Mouse (Mus musculus): ENCODE measurements at regions not wholly inside any gene's neighbourhood (a gene's known extent, or its start where the extent isn't known, plus 50 kb on each side); places are given as distances from the start of the nearest gene placed in this dataset.
A peak's percentile ranks its signal among the peaks of the same experiment; 100 is the strongest.

GRCm38 (mm10) chr2:174848981-174849681, 88.7 kb downstream of the Edn3 start:
- no peaks in the 10 kb centered on the region for H3K27me3 ChIP-seq (ENCODE audit: low read depth, poor library complexity, severe bottlenecking)
- WGBS, result 59% methylated on average over 16 of the region's 16 CpGs
- DNase-seq (ENCODE audit: low spot score), result peak; percentile 68
- no peaks in the 10 kb centered on the region for H3K9me3 ChIP-seq (replicated peaks)
- no peaks in the 10 kb centered on the region for H3K36me3 ChIP-seq
- H3K27ac ChIP-seq, result peak overlapping the region; percentile 90
- 0 out of 2 replicates have a peak overlapping the region, but pooled peaks have one; percentile 4 for H3K4me3 ChIP-seq
- peaks cover 51% of the 10 kb centered on the region for H3K4me1 ChIP-seq

DNA sequence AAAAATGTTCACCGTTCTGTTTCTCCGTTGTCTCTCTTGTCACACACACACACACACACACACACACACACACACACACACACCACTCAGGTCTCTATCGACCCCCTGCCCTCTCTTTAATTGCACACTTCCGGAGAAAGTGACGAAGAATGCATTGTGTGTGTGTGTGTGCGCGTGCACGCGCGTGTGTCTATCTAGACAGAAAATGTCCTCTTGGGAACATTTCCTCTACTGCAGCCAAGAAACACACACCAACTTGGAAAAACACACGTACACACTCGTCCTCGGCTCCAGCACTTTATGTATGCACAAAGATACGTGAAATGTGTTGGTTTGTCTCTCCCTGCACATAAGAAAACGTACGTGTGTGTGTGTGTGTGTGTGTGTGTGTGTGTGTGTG, 90.4 kb downstream of the Edn3 start:
- Histone ChIP-seq H3K4me1 (peaks cover 56% of the 10 kb centered on the region), H3K27ac (peak overlapping the region; percentile 90), H3K4me3 (no peak overlapping the region), H3K9me3 (replicated peaks) (no peaks in the 10 kb centered on the region), H3K36me3 (no peaks in the 10 kb centered on the region), H3K27me3 (ENCODE audit: low read depth, poor library complexity, severe bottlenecking) (no peaks in the 10 kb centered on the region)
- 62% methylated on average over 16 of the region's 16 CpGs for WGBS
- no peak for DNase-seq (ENCODE audit: low spot score)

DNA sequence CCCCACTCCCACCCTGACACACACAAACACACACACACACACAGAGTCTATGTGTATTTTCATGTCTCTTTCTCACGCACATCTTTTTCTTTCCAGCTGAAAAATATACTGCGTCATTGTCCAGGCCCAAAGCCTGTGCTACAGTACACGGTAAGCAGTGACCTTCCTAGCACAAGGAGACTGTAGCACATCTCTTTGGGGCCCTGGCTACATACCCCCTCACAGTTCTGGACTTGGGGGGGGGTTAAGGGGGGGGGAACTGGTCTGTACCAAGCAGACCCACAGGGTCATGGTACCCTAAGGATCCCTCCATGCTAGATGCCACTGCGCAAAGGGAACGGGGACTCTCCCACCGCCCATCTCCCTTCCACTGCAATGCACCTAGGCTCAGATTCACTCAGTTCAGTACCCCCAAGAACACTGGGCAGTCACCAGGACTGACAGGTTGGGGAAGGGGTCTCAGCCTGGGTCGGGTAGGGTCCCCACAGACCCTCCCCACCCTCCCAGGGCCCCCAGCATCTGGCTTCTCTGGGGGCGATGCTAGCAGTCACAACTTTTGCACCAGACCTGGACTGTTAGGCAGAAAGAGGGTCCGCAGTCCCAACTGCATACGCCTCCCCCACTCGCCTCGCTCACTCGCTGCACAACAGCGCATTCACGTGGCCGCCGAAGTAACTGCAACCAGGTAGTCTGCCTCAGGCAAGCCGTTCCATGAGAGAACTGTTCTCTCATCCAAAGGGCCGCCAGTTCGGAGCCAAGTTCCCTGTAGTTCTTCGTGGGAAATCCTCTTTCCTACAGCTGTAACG, 91.3 kb downstream of the Edn3 start:
- Histone ChIP-seq H3K9me3 (replicated peaks) (no peaks in the 10 kb centered on the region), H3K27ac (peak overlapping the region; percentile 90), H3K4me3 (no peak overlapping the region), H3K4me1 (peaks cover 61% of the 10 kb centered on the region), H3K27me3 (ENCODE audit: low read depth, poor library complexity, severe bottlenecking) (no peaks in the 10 kb centered on the region), H3K36me3 (no peaks in the 10 kb centered on the region)
- DNase-seq (ENCODE audit: low spot score), result peak; percentile 94
- 15% methylated on average over 22 of the region's 22 CpGs for whole genome bisulfite sequencing

GRCm38 (mm10) chr2:174853786-174854185, 93.4 kb downstream of the Edn3 start:
- DNase-seq (ENCODE audit: low spot score), result no peak
- H3K4me1 ChIP-seq, result peaks cover 68% of the 10 kb centered on the region

GRCm38 (mm10) chr2:174855548-174855947, 95.1 kb downstream of the Edn3 start:
- DNase-seq (ENCODE audit: low spot score), result no peak
- 88% methylated on average over 8 of the region's 8 CpGs for WGBS
- no peak overlapping the region for H3K4me3 ChIP-seq

More at GRCm38 (mm10) chr2:174853786-174854185, 93.4 kb downstream of the Edn3 start:
- H3K9me3 ChIP-seq (replicated peaks), result no peaks in the 10 kb centered on the region
- H3K27ac ChIP-seq, result peak overlapping the region; percentile 17; the same call in 1 of the 2 replicates
- H3K4me3 ChIP-seq, result no peak overlapping the region
- WGBS, result 72% methylated on average over 8 of the region's 8 CpGs
- H3K36me3 ChIP-seq, result no peaks in the 10 kb centered on the region
- no peaks in the 10 kb centered on the region for H3K27me3 ChIP-seq (ENCODE audit: low read depth, poor library complexity, severe bottlenecking)

DNA sequence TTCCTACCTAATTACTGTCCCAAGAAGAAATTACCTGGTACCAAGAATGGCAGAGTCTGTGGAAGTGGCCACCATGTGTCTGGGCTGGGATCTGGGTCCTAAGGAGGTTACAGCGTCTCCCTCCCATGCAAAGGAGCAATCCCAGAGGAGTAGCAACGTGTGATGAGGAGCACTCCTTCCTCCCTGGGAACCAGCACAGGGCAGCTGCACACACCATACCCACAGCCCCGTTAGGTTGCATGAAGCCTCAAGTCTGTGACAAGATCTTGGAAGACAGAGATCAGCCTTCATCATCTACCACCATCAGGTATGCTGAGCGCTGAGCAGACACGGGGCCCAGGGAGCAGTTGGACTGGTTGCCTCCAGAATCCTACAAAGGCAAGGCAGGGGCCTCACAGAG, 95.7 kb downstream of the Edn3 start:
- WGBS, result 93% methylated on average over 5 of the region's 5 CpGs
- Histone ChIP-seq H3K9me3 (replicated peaks) (no peaks in the 10 kb centered on the region), H3K4me3 (no peak overlapping the region), H3K4me1 (peaks cover 66% of the 10 kb centered on the region), H3K27me3 (ENCODE audit: low read depth, poor library complexity, severe bottlenecking) (no peaks in the 10 kb centered on the region), H3K36me3 (no peaks in the 10 kb centered on the region), H3K27ac (peak overlapping the region; percentile 98)
- DNase-seq (ENCODE audit: low spot score), result no peak

More at GRCm38 (mm10) chr2:174855548-174855947, 95.1 kb downstream of the Edn3 start:
- Histone ChIP-seq H3K4me1 (peaks cover 66% of the 10 kb centered on the region), H3K27ac (peak overlapping the region; percentile 98), H3K9me3 (replicated peaks) (no peaks in the 10 kb centered on the region), H3K36me3 (no peaks in the 10 kb centered on the region), H3K27me3 (ENCODE audit: low read depth, poor library complexity, severe bottlenecking) (no peaks in the 10 kb centered on the region)

- no peaks in the 10 kb centered on the region for H3K36me3 ChIP-seq
- no peaks in the 10 kb centered on the region for H3K9me3 ChIP-seq (replicated peaks)
- H3K4me1 ChIP-seq, result peaks cover 53% of the 10 kb centered on the region
- no peaks in the 10 kb centered on the region for H3K27me3 ChIP-seq (ENCODE audit: low read depth, poor library complexity, severe bottlenecking)
- peak overlapping the region; percentile 32 for H3K4me3 ChIP-seq
- DNase-seq (ENCODE audit: low spot score), result peak; percentile 60
- peak overlapping the region; percentile 98 for H3K27ac ChIP-seq
- 16% methylated on average over 15 of the region's 15 CpGs for WGBS
These were observed 97.8 kb downstream of the Edn3 start for GRCm38 (mm10) chr2:174858011-174858834.

GRCm38 (mm10) chr2:174858835-174859215, 98.4 kb downstream of the Edn3 start:
- H3K9me3 ChIP-seq (replicated peaks), result no peaks in the 10 kb centered on the region
- peak; percentile 86 for DNase-seq (ENCODE audit: low spot score)
- WGBS, result 0% methylated on average over 2 of the region's 2 CpGs
- peaks cover 53% of the 10 kb centered on the region for H3K4me1 ChIP-seq
- no peaks in the 10 kb centered on the region for H3K36me3 ChIP-seq
- H3K4me3 ChIP-seq, result peak overlapping the region; percentile 32; the same call in 1 of the 2 replicates
- no peaks in the 10 kb centered on the region for H3K27me3 ChIP-seq (ENCODE audit: low read depth, poor library complexity, severe bottlenecking)
- peak overlapping the region; percentile 98 for H3K27ac ChIP-seq

DNA sequence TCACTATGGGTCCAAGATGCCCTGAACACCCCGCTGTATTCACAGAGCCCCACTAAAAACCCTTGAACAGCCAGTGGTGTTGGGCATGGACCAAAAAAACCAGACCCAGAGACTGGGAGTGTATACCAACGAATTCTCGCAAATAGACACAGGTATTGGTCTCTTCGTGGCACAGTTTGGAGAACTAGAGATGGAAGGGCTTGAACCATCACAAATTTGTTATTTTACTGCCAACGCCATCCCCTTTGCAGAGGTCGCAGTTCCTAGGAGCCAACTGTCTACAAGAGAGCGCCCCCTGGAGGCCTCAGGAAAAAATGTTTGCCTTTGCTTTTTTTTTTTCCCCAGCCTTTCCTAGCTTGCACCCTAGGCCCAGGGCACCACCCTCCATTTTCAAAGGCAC, 99.1 kb downstream of the Edn3 start:
- 0 out of 2 replicates have a peak overlapping the region, but pooled peaks have one; percentile 32 for H3K4me3 ChIP-seq
- no peaks in the 10 kb centered on the region for H3K27me3 ChIP-seq (ENCODE audit: low read depth, poor library complexity, severe bottlenecking)
- peak overlapping the region; percentile 98 for H3K27ac ChIP-seq
- DNase-seq (ENCODE audit: low spot score), result peak; percentile 83
- WGBS, result 29% methylated on average over 7 of the region's 7 CpGs
- peaks cover 57% of the 10 kb centered on the region for H3K4me1 ChIP-seq
- H3K36me3 ChIP-seq, result no peaks in the 10 kb centered on the region
- H3K9me3 ChIP-seq (replicated peaks), result no peaks in the 10 kb centered on the region

DNA sequence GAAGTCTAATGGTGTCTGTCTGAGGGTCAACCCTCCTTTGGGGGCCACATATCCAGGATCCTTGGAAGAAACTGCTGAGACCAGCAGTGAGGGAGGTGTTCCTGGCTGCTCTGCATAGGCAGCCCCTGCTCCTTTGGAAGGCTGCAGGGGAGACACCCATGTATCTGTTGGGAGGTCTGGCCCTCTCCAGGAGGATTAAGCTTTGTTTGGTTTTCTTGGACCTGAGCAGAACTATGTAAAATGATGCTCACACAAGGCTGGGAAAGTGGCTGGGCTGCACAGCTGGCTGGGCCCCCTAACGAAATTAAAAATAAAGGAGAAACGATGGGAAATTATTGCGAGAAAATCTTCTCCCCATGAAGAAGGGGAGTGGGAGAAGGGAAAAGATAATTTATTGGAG, 104.2 kb downstream of the Edn3 start:
- Histone ChIP-seq H3K36me3 (no peaks in the 10 kb centered on the region), H3K4me1 (peaks cover 60% of the 10 kb centered on the region), H3K27ac (peak overlapping the region; percentile 21), H3K9me3 (replicated peaks) (no peaks in the 10 kb centered on the region), H3K4me3 (no peak overlapping the region), H3K27me3 (ENCODE audit: low read depth, poor library complexity, severe bottlenecking) (no peaks in the 10 kb centered on the region)
- WGBS, result 79% methylated on average over 3 of the region's 3 CpGs
- no peak for DNase-seq (ENCODE audit: low spot score)

GRCm38 (mm10) chr2:174866546-174866945, 106.1 kb downstream of the Edn3 start:
- Histone ChIP-seq H3K27ac (peak overlapping the region; percentile 56; the same call in 1 of the 2 replicates), H3K4me3 (no peak overlapping the region), H3K27me3 (ENCODE audit: low read depth, poor library complexity, severe bottlenecking) (no peaks in the 10 kb centered on the region), H3K4me1 (peaks cover 65% of the 10 kb centered on the region), H3K9me3 (replicated peaks) (no peaks in the 10 kb centered on the region), H3K36me3 (no peaks in the 10 kb centered on the region)
- DNase-seq (ENCODE audit: low spot score), result no peak
- WGBS, result 87% methylated on average over 8 of the region's 8 CpGs

DNA sequence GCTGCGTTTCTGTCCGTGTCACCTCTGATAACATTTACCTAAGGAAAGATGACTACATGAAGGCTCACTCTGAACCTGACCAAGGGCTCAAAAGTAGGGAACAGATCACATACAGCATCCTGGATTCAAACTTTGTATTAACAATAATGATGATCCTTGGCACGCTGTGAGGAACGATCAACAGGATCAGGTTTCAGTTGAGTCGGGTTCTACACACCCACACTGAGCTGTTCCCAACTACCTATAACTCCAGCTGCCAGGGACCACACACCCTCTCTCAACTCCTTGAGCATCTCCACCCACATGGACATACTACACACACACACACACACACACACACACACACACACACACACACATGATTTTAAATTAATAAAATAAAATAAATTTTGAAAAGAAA, 107.0 kb downstream of the Edn3 start:
- Histone ChIP-seq H3K4me3 (no peak overlapping the region), H3K36me3 (no peaks in the 10 kb centered on the region), H3K27me3 (ENCODE audit: low read depth, poor library complexity, severe bottlenecking) (no peaks in the 10 kb centered on the region), H3K27ac (peak overlapping the region; percentile 19; the same call in 1 of the 2 replicates), H3K9me3 (replicated peaks) (no peaks in the 10 kb centered on the region), H3K4me1 (peaks cover 73% of the 10 kb centered on the region)
- no peak for DNase-seq (ENCODE audit: low spot score)
- 46% methylated on average over 5 of the region's 5 CpGs for WGBS

Measured in limb, embryonic 10.5 days (tissue).